Mouse (Mus musculus) common myeloid progenitor, adult 5-6 weeks (primary cell): ENCODE results near the gene Mindy4. TPM values are rescaled to one million over a fixed set of nuclear protein-coding genes. Genes with fewer than 3 reads are reported as not detected.
A peak's percentile ranks its signal among the peaks of the same experiment; 100 is the strongest.

Experiments
- ATAC-seq: replicated peaks from 2 replicates; pipeline ENCODE4 v1.8.0; 2016; ENCODE audit warnings: low read depth, mild to moderate bottlenecking, moderate TSS enrichment, inconsistent platforms; ENCODE audit not compliant: poor library complexity, severe bottlenecking
- total RNA-seq: library from RNA; stranded (forward); fragments of 200-1000, 187-1606 nt; gene quantifications from 2 replicates; pipeline ENCODE4 v1.2.3, GENCODE M21; 2017

Mindy4 gene
- total RNA-seq, 1 experiment from 2014 or later: 11.5 TPM

DNA sequence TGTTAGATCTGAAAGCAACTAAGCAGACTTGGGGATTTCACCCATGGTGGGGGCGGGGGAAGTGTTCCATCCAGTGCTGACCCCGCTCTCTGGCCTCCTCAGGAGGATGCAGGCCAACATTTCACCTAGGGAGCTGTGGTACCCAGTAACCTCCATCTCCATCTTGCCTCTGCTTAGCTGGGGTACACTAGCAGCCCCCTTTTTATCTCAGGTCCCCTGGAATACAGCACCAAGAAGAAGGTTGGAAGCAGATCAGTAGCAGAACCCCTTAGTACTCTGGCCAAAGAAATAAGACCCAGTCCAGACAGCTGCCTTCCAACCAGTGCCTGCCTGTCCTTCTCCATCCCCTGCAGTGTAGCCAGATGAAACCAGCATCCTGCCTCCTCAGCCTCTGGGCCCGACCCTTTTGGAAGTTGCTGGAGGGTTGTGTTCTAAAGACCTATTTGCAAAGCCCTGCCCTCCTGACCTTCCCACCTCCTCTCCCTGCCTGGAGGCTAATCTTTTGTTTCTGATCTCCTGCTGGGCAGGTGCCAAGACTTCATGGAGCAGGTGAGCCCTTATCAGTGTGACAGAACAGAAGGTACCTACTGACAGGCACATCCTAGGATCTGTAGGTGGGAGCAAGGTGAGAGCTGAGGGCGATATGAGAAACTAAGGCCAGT lies 151.4 kb downstream of the Mindy4 start:
- no peak for ATAC-seq

DNA sequence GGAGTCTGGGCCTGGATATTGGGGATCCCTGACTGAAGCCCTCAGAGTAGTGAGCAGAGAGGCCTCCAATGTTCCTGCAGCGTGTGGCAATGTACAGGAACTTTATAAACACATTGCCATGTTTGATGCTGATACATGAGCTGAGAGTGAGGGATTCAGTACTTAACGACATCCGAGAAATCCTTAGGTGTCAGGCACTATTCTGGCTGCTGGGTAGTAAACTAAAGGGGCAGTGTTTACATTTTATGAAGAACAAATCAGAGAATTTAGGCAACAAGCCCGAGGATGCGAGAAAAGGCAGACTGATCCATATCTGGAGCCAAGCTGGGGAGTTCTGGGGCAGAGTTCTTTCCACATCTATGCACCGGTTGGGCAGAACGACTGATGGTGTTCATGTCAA lies 152.4 kb downstream of the Mindy4 start:
- no peak for ATAC-seq

DNA sequence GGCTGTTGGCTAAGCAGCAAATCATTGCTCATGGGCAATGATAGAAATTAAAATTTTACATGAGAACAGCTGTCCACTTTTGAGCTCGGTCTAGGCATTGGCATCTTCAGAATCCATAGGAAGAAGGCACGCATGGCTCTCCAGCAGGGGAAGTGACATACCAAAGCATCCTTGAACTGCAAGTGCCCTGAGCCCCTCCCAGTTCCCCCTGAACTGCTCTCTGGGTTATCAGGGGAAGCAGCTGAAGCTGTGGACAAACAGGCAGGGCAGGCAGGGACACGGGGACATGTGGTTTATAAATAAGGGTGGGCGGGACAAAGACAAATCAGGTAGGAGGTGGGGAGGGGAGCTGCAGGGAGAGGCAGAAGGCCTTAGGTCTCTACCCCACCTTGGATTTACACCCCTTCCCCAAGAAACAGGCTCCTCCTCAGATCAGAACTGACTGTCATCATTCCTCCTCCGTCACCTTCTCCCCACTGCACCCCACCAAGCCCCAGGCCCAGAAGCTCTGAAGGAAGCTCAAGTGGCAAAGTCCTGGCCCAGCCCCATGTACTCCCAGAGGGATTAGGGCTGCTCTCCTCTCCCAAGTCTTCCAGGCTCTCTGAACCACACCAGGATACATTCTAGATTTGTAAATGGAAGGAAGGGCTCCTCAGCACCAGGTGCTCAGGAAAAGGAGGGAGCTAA lies 153.0 kb downstream of the Mindy4 start:
- ATAC-seq: peak; percentile 79

DNA sequence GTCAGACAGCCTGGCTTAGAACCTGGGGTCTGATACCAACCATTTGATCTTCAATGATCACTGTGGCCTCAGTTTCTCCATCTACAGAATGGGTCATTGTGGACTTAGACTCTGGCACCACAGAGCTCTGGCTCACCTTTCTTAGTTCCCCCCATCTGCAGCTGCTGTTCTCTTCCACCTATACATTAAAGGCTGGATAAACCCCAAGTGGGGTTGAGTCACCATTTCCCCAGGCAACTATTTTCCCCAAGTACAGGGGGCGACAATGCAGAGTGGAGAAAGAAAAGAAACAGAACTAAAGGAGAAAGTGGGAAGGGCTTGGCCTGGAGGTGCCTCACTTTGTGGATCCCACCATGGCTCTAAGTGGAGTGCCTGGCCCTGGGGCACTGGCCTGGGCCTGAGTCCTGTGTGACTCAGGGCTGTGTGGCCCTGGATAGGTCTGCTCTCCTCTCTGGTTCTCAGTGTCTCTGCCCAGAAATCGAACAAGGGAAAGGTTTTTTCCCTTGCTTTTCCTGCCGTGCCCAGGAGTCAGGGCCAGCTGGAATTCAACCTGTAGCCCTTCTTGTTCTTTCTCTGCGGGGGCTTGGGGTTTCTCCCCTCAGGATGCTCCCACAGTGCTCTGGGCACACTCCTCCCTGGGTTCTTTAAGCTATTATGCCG lies 153.9 kb downstream of the Mindy4 start:
- ATAC-seq: no peak

DNA sequence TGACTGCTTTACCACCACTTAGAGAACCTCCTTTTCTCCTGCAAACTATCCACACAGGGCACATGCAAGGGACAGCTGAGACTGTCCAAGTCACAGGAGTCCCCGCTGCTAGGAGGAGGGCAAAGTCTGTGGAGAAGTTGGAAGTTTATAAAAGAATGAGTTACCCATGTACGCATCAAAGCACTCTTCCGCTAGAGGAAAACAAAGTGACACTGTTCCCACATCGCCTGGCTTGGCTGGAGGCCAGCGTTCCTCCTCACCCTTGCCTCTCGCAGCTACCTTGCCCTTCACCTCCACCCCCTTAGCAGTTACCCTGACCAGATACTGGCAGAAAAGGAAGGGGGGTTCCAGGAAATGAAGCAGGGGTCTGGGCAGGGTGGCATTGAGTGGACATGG lies 154.5 kb downstream of the Mindy4 start:
- no peak for ATAC-seq

DNA sequence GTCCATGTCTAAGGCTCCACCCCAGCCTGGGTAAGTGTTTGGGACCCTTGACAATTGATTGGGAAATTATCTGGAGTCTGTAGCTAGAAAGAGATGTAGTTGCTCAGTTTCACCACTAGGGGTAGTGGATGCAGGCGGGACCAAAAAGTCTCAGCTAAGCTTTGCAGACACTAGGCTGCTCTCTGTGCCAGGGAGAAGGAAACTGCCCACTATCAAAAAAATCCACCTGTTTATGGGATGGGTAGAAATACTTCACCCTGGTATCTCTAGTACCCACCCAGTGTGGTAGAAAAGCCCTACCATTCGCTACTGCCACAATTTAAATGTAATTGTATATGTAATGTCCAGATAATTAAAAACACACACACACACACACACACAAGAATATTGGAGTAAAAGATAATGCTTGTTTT lies 155.6 kb downstream of the Mindy4 start:
- peak; percentile 72 for ATAC-seq

DNA sequence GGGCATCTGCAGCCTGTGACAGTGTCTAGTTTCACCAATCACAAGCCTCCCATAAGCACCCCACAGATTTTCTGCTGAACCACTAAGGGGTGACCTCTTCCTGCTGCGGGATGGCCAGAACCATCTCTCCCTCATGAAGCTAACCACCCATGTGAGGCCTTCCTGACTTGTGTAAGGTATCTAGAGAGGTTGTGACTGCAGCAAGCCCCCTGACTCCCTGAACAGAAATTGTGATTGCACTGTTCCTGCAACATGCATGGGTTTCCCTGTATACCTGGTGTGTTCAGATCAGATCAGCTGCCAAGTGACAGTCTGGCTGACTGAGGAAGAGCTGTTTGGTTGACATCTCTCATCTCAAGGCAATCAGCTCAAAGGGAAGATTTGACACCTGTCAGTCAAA lies 159.5 kb downstream of the Mindy4 start:
- ATAC-seq: no peak

DNA sequence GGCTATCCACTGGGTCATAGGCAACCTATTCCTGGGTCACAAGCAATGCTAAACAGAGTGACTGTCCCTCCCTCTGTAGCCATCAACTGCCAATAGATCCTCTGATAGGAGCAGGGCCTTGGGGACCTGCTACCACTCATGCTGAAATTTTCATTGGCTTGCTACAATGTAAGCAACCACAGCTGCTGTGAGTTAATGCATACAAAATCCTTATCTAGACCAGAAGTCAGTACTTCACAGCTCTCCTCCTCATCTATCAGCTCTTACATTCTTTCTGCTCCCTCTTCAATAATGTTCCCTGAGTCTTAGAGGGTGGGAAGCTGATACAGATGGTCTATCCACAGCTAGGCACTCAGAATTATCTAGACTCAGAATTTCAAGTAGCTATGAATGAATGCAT lies 163.9 kb downstream of the Mindy4 start:
- no peak for ATAC-seq

Other genes with a start within 250 kb of the Mindy4 start
- 3.2 and 3.5 TPM in 2 replicates for gene Nod1, start 230.8 kb upstream of the Mindy4 start, total RNA-seq
- gene Ggct, start 210.4 kb upstream of the Mindy4 start, total RNA-seq: 29.9 and 32.4 TPM in 2 replicates
- 116 and 130 TPM in 2 replicates for gene Gars, start 165.4 kb upstream of the Mindy4 start, total RNA-seq
- gene Crhr2, start 70.4 kb upstream of the Mindy4 start, total RNA-seq: not detected in 2 replicates
- not detected in 2 replicates for gene Inmt, start 28.3 kb upstream of the Mindy4 start, total RNA-seq
- 131 and 152 TPM in 2 replicates for gene Aqp1, start 133.0 kb downstream of the Mindy4 start, total RNA-seq
- not detected in 2 replicates for gene Ghrhr, start 172.9 kb downstream of the Mindy4 start, total RNA-seq
- not detected in 2 replicates for gene Adcyap1r1, start 248.6 kb downstream of the Mindy4 start, total RNA-seq